Mouse (Mus musculus) bone marrow macrophage, adult 2 months (primary cell): ENCODE data around the gene Med13l. TPM values are rescaled to one million over a fixed set of nuclear protein-coding genes. Genes with fewer than 3 reads are reported as not detected.

ENCODE experiments used
- H3K27ac ChIP-seq: 2 replicates; pipeline ENCODE4 v1.5.1; 2012; ENCODE audit warnings: low read depth, low read length; ENCODE audit not compliant: insufficient read depth
- H3K4me1 ChIP-seq: 2 replicates; pipeline ENCODE4 v1.6.1; 2012; ENCODE audit warnings: low read length; ENCODE audit not compliant: control insufficient read depth, insufficient read depth
- H3K4me3 ChIP-seq: 2 replicates; pipeline ENCODE4 v1.5.1; 2012; ENCODE audit warnings: mild to moderate bottlenecking, low read length, moderate library complexity; ENCODE audit not compliant: insufficient read depth
- CTCF ChIP-seq: IDR thresholded peaks from 2 replicates; pipeline ENCODE4 v1.5.1; 2012; ENCODE audit warnings: low read depth, mild to moderate bottlenecking, low read length, moderate library complexity
- POLR2A ChIP-seq: IDR thresholded peaks from 2 replicates; pipeline ENCODE4 v1.6.1; 2012; ENCODE audit warnings: mild to moderate bottlenecking, low read depth, low read length, borderline replicate concordance
- polyA plus RNA-seq: library from polyadenylated mRNA; stranded (reverse); fragments of >200 nt; gene quantifications from 2 replicates; pipeline ENCODE4 v1.2.4, GENCODE M21; 2012; ENCODE audit not compliant: missing spikeins, insufficient read depth, insufficient read length

Med13l gene
- polyA plus RNA-seq, 1 experiment: 25.5 TPM

- H3K27ac ChIP-seq: no peak overlapping the region
- H3K4me3 ChIP-seq: no peak overlapping the region
- peaks cover 2% of the 10 kb centered on the region for H3K4me1 ChIP-seq
- TF ChIP-seq CTCF (no peak), POLR2A (no peak)
Measured at GRCm38 (mm10) chr5:118756078-118756477, 195.6 kb downstream of the Med13l start.

GRCm38 (mm10) chr5:118757396-118758301, 197.2 kb downstream of the Med13l start:
- TF ChIP-seq POLR2A (no peak), CTCF (no peak)
- H3K4me3 ChIP-seq: no peak overlapping the region
- no peak overlapping the region for H3K27ac ChIP-seq
- H3K4me1 ChIP-seq: peaks cover 2% of the 10 kb centered on the region

- no peak for TF ChIP-seq POLR2A
- no peak for TF ChIP-seq CTCF
- no peaks in the 10 kb centered on the region for H3K4me1 ChIP-seq
- H3K4me3 ChIP-seq: no peak overlapping the region
Measured at GRCm38 (mm10) chr5:118760986-118761385, 200.5 kb downstream of the Med13l start.

GRCm38 (mm10) chr5:118762499-118763185, 202.2 kb downstream of the Med13l start:
- TF ChIP-seq CTCF (no peak), POLR2A (no peak)
- Histone ChIP-seq H3K27ac (no peak overlapping the region), H3K4me3 (no peak overlapping the region), H3K4me1 (no peaks in the 10 kb centered on the region)

More at GRCm38 (mm10) chr5:118760986-118761385, 200.5 kb downstream of the Med13l start:
- no peak overlapping the region for H3K27ac ChIP-seq

- Histone ChIP-seq H3K4me1 (no peaks in the 10 kb centered on the region), H3K27ac (no peak overlapping the region), H3K4me3 (no peak overlapping the region)
- TF ChIP-seq POLR2A (no peak), CTCF (no peak)
Measured at GRCm38 (mm10) chr5:118763353-118763752, 202.9 kb downstream of the Med13l start.

DNA sequence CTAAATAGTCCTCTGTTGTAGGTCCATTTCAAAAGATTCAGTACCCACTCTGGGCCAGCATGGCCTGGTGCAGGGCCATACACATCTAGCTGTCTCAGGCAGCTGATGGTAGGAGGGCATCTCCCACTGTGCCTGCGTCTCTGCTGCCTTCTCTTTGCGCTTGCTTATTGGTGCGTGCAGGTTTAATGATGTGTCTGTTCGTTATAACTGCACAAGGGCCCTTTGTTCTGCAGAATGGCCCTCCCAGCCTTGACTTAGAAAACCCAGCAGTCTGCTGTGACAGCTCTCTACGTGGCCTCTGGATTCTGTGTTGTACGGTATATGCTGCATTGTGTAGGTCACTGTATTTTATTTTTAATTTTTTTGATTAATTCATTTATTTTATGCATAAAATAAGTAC, 208.7 kb downstream of the Med13l start:
- Histone ChIP-seq H3K4me1 (no peaks in the 10 kb centered on the region), H3K27ac (no peak overlapping the region), H3K4me3 (no peak overlapping the region)
- TF ChIP-seq CTCF (no peak), POLR2A (no peak)

- Histone ChIP-seq H3K4me1 (no peaks in the 10 kb centered on the region), H3K27ac (no peak overlapping the region), H3K4me3 (no peak overlapping the region)
- TF ChIP-seq CTCF (no peak), POLR2A (no peak)
Measured at GRCm38 (mm10) chr5:118773866-118774265, 213.4 kb downstream of the Med13l start.

DNA sequence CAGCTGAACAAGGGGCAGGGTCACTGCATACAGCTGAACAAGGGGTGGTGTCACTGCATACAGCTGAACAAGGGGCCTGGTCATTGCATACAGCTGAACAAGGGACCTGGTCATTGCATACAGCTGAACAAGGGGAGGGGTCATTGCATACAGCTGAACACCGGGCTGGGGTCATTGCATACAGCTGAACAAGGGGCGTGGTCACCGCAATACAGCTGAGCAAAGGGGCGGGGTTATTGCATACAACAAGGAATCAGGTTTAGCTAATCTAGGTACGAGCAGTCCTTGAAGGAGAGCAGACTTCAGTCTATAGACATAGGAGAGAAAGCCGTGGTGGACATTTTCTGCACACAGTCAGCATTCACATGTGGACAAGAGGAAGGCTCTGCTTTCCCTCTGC, 215.9 kb downstream of the Med13l start:
- TF ChIP-seq CTCF (no peak), POLR2A (no peak)
- H3K27ac ChIP-seq: no peak overlapping the region
- H3K4me3 ChIP-seq: no peak overlapping the region
- H3K4me1 ChIP-seq: no peaks in the 10 kb centered on the region

DNA sequence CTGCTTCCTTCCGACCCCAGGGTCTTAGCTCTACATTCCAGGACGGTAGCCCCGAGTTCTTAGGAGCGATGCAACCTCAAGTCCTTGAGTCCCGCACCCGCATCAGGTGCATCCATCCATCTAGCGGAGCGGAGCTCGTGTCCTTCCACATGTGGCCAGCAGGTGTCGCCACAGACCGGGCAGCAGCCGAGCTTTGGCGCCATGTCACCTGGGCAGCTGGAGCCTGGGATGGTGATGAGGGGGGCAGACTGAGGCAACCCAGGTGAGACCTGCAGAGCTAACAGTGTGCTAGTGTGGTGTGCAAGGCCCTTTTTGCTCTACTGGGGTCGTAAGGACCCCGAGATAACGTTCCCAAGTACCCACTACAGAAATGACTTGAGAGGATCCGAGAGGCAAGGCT, 221.1 kb downstream of the Med13l start:
- H3K4me1 ChIP-seq: no peaks in the 10 kb centered on the region
- H3K4me3 ChIP-seq: no peak overlapping the region
- TF ChIP-seq CTCF (peak; percentile 90), POLR2A (no peak)
- H3K27ac ChIP-seq: no peak overlapping the region

- no peak for TF ChIP-seq POLR2A
- TF ChIP-seq CTCF: no peak
- Histone ChIP-seq H3K27ac (no peak overlapping the region), H3K4me1 (no peaks in the 10 kb centered on the region), H3K4me3 (no peak overlapping the region)
Measured at GRCm38 (mm10) chr5:118782139-118782538, 221.7 kb downstream of the Med13l start.
